Mouse (Mus musculus) CH12.LX (cell line): ENCODE measurements around the gene Hist2h2ac.

Source experiments
- CTCF ChIP-seq, 2 experiments: IDR thresholded peaks in 1 of 2; conservative IDR thresholded peaks in 1 of 2; 2 replicates each; pipeline ENCODE4 v1.5.1; 2011 to 2012; ENCODE audit warnings: low read depth in 2 of 2, low read length in 2 of 2, improper control_type of control experiment in 1 of 2, inconsistent platforms in 1 of 2, mild to moderate bottlenecking in 1 of 2, moderate library complexity in 1 of 2
- EP300 ChIP-seq: IDR thresholded peaks from 2 replicates; pipeline ENCODE4 v1.6.1; 2011; ENCODE audit warnings: low read length, improper control_type of control experiment
- JUND ChIP-seq: conservative IDR thresholded peaks from 2 replicates; pipeline ENCODE4 v1.6.1; 2011; ENCODE audit warnings: low read depth, low read length, improper control_type of control experiment
- MAFK ChIP-seq: IDR thresholded peaks from 2 replicates; pipeline ENCODE4 v1.6.1; 2011; ENCODE audit warnings: low read length, improper control_type of control experiment; ENCODE audit not compliant: insufficient replicate concordance
- POLR2A ChIP-seq: IDR thresholded peaks from 2 replicates; pipeline ENCODE4 v1.6.1; 2011; ENCODE audit warnings: low read depth, mild to moderate bottlenecking, improper control_type of control experiment, low read length
- RAD21 ChIP-seq: IDR thresholded peaks from 2 replicates; pipeline ENCODE4 v1.6.1; 2011; ENCODE audit warnings: low read depth, mild to moderate bottlenecking, low read length, improper control_type of control experiment, moderate library complexity
- USF1 ChIP-seq: IDR thresholded peaks from 2 replicates; pipeline ENCODE4 v1.6.1; 2014; ENCODE audit warnings: low read depth, mild to moderate bottlenecking, inconsistent platforms, low read length, improper control_type of control experiment
- USF2 ChIP-seq: conservative IDR thresholded peaks from 2 replicates; pipeline ENCODE4 v1.6.1; 2011; ENCODE audit warnings: low read depth, low read length, improper control_type of control experiment

- TF ChIP-seq CTCF (conservative IDR thresholded peaks at IDR 0.05 in 1 of 2, IDR thresholded peaks at IDR 0.05 in 1 of 2; ENCODE audit: low read depth in 2 of 2, low read length in 2 of 2) (no peak), POLR2A (0 out of 2 replicates have a peak, but pooled peaks have one; percentile 18), RAD21 (no peak), USF1 (no peak), USF2 (no peak), MAFK (0 out of 2 replicates have a peak, but pooled peaks have one; percentile 24), JUND (peak; percentile 41; the same call in 1 of the 2 replicates), EP300 (peak; percentile 77)
Observed at GRCm38 (mm10) chr3:96230910-96231757, 10.5 kb upstream of the Hist2h2ac start.
